Mouse (Mus musculus): Measurements from ENCODE around the gene Sost.

DNA sequence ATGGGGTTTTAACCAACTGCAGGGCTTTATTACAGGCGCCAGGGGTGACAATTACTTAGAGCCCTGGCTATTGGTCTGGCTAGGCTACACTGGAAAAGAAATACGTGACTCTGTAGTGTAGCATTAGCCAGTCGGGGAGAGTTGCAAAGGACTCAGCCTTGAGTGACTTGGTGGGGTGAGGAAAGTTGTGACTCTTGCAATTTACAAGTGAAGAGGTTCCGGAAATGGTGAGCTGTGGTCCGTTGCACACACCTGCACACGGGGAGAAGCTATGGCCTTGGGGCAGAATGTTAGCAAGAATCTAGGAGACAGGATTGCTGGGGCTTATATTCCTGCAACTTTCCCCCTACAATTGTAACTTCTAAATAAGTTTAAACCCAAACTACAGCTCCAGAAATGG lies 41.2 kb downstream of the Sost start:
- TF ChIP-seq POLR2A (IDR thresholded peaks at IDR 0.05; ENCODE audit: borderline replicate concordance, control insufficient read depth, low read depth, low read length) (no peak), CTCF (IDR thresholded peaks at IDR 0.05; ENCODE audit: control insufficient read depth, insufficient read depth, low read length) (no peak)
